Mouse (Mus musculus) limb, embryonic 12.5 days (tissue): ENCODE data around the gene Nod1. TPM values are rescaled to one million over a fixed set of nuclear protein-coding genes. Genes with fewer than 3 reads are reported as not detected.

Experiments
- ATAC-seq: fragments of 200-750 bp; cut with Nextera tagmentation; 2 replicates; pipeline ENCODE4 v1.8.0; 2017; ENCODE audit warnings: low read depth, moderate TSS enrichment; ENCODE audit not compliant: insufficient number of reproducible peaks, insufficient read depth, low FRiP score, low TSS enrichment
- H3K27ac ChIP-seq: fragments of 300-500 bp; sonication (generic); 2 replicates; pipeline ENCODE4 v1.5.1; 2016; ENCODE audit warnings: mild to moderate bottlenecking, moderate library complexity
- H3K27me3 ChIP-seq: fragments of 300-500 bp; sonication (generic); 2 replicates; pipeline ENCODE4 v1.6.1; 2016; ENCODE audit warnings: mild to moderate bottlenecking, moderate library complexity
- H3K36me3 ChIP-seq: fragments of 300-500 bp; sonication (generic); 2 replicates; pipeline ENCODE4 v1.6.1; 2016; ENCODE audit warnings: mild to moderate bottlenecking, moderate library complexity
- H3K4me1 ChIP-seq: fragments of 300-500 bp; sonication (generic); replicated peaks from 2 replicates; pipeline ENCODE4 v1.6.1; 2016
- H3K4me2 ChIP-seq: fragments of 300-500 bp; sonication (generic); 2 replicates; pipeline ENCODE4 v1.6.1; 2016; ENCODE audit warnings: mild to moderate bottlenecking, moderate library complexity
- H3K4me3 ChIP-seq: fragments of 300-500 bp; sonication (generic); replicated peaks from 2 replicates; pipeline ENCODE4 v1.5.1; 2016; ENCODE audit warnings: mild to moderate bottlenecking
- H3K9ac ChIP-seq: fragments of 300-500 bp; sonication (generic); replicated peaks from 2 replicates; pipeline ENCODE4 v1.6.1; 2016; ENCODE audit warnings: mild to moderate bottlenecking, moderate library complexity
- H3K9me3 ChIP-seq: fragments of 300-500 bp; sonication (generic); 2 replicates; pipeline ENCODE4 v1.6.1; 2016; ENCODE audit warnings: mild to moderate bottlenecking, moderate library complexity
- WGBS: fragments of 180-500 bp; shearing (Covaris S2); methylation state at CpG from one replicate; pipeline ENCODE4 v1.1.7; 2016; 5-methylcytosine and 5-hydroxymethylcytosine counted together
- polyA plus RNA-seq: library from polyadenylated mRNA; unstranded; fragments of >200 nt; fragmentation: Nextera tagmentation; extraction: Ambion mirVana; gene quantifications from 2 replicates; pipeline ENCODE4 v1.2.1, GENCODE M21; 2016

The Nod1 gene
- polyA plus RNA-seq, 1 experiment from 2014 or later = 3.8 TPM

- no peaks in the 10 kb centered on the region for H3K4me1 ChIP-seq
- H3K4me3 ChIP-seq = no peak overlapping the region
- no peak for ATAC-seq
- H3K9ac ChIP-seq = no peak overlapping the region
- H3K4me2 ChIP-seq = no peak overlapping the region
- no peaks in the 10 kb centered on the region for H3K36me3 ChIP-seq
- no peaks in the 10 kb centered on the region for H3K27me3 ChIP-seq
- WGBS = 91% methylated on average over 16 of the region's 16 CpGs
- no peaks in the 10 kb centered on the region for H3K9me3 ChIP-seq
- no peak overlapping the region for H3K27ac ChIP-seq
Observed at GRCm38 (mm10) chr6:54924538-54924937, 47.9 kb downstream of the Nod1 start.

- no peaks in the 10 kb centered on the region for H3K27me3 ChIP-seq
- no peak overlapping the region for H3K27ac ChIP-seq
- no peaks in the 10 kb centered on the region for H3K4me1 ChIP-seq
- no peaks in the 10 kb centered on the region for H3K9me3 ChIP-seq
- H3K4me3 ChIP-seq = no peak overlapping the region
- no peak overlapping the region for H3K4me2 ChIP-seq
- no peak for ATAC-seq
- H3K36me3 ChIP-seq = no peaks in the 10 kb centered on the region
- 93% methylated on average over 5 of the region's 5 CpGs for WGBS
- no peak overlapping the region for H3K9ac ChIP-seq
Observed at GRCm38 (mm10) chr6:54918521-54918920, 53.9 kb downstream of the Nod1 start.

- Histone ChIP-seq H3K4me1 (no peaks in the 10 kb centered on the region), H3K27me3 (no peaks in the 10 kb centered on the region), H3K9ac (no peak overlapping the region), H3K9me3 (no peaks in the 10 kb centered on the region), H3K4me3 (no peak overlapping the region), H3K4me2 (no peak overlapping the region), H3K27ac (no peak overlapping the region), H3K36me3 (no peaks in the 10 kb centered on the region)
- WGBS = 35% methylated on average over 4 of the region's 4 CpGs
- no peak for ATAC-seq
Observed at GRCm38 (mm10) chr6:54917523-54917922, 54.9 kb downstream of the Nod1 start.

DNA sequence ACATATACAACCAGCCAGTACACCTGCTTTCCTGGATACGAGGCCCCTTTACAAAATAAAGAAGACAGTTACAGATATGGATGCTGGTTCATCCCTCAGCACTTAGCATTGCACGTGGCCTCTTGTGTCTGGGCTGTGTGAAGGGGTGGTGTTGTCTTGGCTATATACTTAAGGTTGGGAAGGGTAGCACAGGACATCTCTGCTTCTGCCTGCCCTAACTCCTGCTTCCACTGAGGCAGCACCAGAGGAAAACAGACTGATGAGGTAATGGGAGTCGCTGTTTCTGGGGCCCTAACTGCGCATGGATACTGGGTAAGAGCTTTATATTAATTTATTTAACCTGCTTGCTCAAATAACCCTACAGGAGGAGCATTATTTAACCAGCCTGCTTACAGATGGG is 55.5 kb downstream of the Nod1 start:
- WGBS = 69% methylated on average over 4 of the region's 4 CpGs
- no peaks in the 10 kb centered on the region for H3K27me3 ChIP-seq
- H3K9me3 ChIP-seq = no peaks in the 10 kb centered on the region
- no peak overlapping the region for H3K9ac ChIP-seq
- H3K4me1 ChIP-seq = no peaks in the 10 kb centered on the region
- H3K4me2 ChIP-seq = no peak overlapping the region
- no peak overlapping the region for H3K4me3 ChIP-seq
- no peaks in the 10 kb centered on the region for H3K36me3 ChIP-seq
- no peak overlapping the region for H3K27ac ChIP-seq
- no peak for ATAC-seq

DNA sequence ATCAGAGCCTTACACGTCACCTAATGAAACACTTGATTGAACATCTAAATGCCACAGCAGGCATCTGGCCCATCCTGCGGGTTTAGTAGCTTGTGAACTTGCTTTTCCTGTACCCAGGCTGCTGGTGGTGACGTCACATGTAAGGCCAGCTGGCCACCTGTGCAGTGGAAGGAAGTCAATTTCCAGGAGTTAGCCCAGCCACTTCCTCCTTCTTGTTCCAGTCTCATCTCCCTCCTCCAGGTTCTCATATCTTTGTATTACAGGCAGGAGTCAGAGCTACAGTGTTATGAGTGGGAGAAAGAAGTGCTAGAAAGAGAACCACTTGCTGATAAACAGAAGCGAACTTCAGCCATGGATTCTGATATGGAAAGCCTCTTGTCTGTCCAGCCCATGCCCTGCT is 56.2 kb downstream of the Nod1 start:
- no peaks in the 10 kb centered on the region for H3K4me1 ChIP-seq
- no peaks in the 10 kb centered on the region for H3K9me3 ChIP-seq
- no peak overlapping the region for H3K9ac ChIP-seq
- H3K4me2 ChIP-seq = no peak overlapping the region
- H3K36me3 ChIP-seq = no peaks in the 10 kb centered on the region
- H3K27me3 ChIP-seq = no peaks in the 10 kb centered on the region
- H3K27ac ChIP-seq = no peak overlapping the region
- ATAC-seq = no peak
- 45% methylated on average over 4 of the region's 4 CpGs for WGBS
- H3K4me3 ChIP-seq = no peak overlapping the region

GRCm38 (mm10) chr6:54914977-54915376 is 57.4 kb downstream of the Nod1 start:
- H3K4me2 ChIP-seq = no peak overlapping the region
- WGBS = 92% methylated on average over 4 of the region's 4 CpGs
- H3K4me3 ChIP-seq = no peak overlapping the region
- no peak overlapping the region for H3K9ac ChIP-seq
- no peaks in the 10 kb centered on the region for H3K27me3 ChIP-seq
- H3K9me3 ChIP-seq = no peaks in the 10 kb centered on the region
- H3K4me1 ChIP-seq = no peaks in the 10 kb centered on the region
- no peaks in the 10 kb centered on the region for H3K36me3 ChIP-seq
- no peak overlapping the region for H3K27ac ChIP-seq
- no peak for ATAC-seq

DNA sequence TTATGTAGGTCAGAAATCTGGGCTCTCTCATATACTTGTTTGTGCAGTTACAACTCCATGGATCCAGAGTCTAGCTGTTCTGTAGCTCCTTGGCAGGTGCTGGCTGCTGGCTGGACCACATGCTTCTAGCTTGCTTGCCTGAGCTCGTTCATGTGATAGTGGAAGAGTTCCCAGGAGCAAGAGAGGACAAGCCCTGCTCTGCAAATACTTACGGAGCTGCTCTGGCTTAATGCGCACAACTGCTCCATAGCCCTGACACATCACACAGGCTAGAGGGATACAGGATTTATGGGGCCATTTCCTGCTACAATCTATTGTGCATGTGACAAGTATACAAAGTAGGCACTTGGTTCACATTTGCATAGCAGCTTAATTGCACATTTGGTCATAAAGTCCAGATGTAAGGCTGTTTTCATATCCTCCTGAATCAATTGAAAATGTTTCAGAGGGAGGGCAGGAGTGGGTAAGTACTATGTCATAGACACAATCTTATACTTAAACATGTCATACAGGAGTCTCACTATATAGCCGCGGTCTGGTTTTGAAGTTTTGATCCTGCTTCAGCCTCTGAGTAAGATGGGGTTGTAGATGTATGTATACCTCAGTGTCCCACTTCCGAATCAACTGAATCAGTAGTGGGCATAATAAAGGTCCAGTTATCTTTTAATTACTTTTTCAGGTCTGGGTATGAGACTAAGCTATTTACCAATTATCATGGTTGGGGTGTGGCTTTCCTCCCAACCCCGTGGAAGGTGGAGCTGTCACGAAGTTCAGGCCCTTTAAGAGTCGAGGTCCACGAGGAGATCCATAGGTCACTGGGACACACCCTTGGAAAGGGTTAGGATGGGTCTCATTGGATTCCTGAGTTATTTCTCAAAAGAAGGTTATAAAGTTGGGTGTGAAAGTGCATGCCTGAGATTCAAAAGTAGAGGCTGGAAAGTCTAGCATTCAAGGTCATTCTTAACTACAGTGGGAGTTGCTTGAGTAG is 66.1 kb downstream of the Nod1 start:
- 81% methylated on average over 10 of the region's 10 CpGs for WGBS
- no peak for ATAC-seq

GRCm38 (mm10) chr6:54902547-54902946 is 69.9 kb downstream of the Nod1 start:
- H3K27ac ChIP-seq = no peak overlapping the region
- no peak overlapping the region for H3K4me2 ChIP-seq
- no peaks in the 10 kb centered on the region for H3K27me3 ChIP-seq
- H3K9me3 ChIP-seq = no peaks in the 10 kb centered on the region
- WGBS = 92% methylated on average over 2 of the region's 2 CpGs
- no peaks in the 10 kb centered on the region for H3K36me3 ChIP-seq
- H3K4me1 ChIP-seq = no peaks in the 10 kb centered on the region
- ATAC-seq = no peak
- H3K4me3 ChIP-seq = no peak overlapping the region
- no peak overlapping the region for H3K9ac ChIP-seq

More for the DNA sequence above, 66.1 kb downstream of the Nod1 start:
- H3K9me3 ChIP-seq = no peaks in the 10 kb centered on the region
- H3K4me1 ChIP-seq = no peaks in the 10 kb centered on the region
- H3K27ac ChIP-seq = no peak overlapping the region
- H3K9ac ChIP-seq = no peak overlapping the region
- H3K4me3 ChIP-seq = no peak overlapping the region
- H3K4me2 ChIP-seq = no peak overlapping the region
- no peaks in the 10 kb centered on the region for H3K36me3 ChIP-seq
- no peaks in the 10 kb centered on the region for H3K27me3 ChIP-seq

DNA sequence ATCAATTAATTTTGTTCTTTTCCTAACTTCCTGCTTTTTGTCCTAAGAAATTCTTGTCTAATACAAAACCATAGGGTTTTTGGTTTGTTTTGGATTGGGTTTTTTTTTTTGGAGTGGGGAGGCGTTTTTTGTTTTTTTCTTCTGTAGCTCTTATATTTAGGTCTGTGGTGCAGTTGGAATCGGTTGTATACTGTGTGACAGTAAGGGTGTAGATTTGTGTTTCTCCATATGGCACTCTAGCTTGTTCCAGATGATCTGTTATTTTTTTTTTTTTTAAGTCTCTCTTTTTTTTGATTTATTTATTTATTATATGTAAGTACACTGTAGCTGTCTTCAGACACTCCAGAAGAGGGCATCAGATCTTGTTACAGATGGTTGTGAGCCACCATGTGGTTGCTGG is 72.2 kb downstream of the Nod1 start:
- no peak overlapping the region for H3K27ac ChIP-seq
- H3K9me3 ChIP-seq = no peaks in the 10 kb centered on the region
- H3K9ac ChIP-seq = no peak overlapping the region
- no peak overlapping the region for H3K4me3 ChIP-seq
- H3K27me3 ChIP-seq = no peaks in the 10 kb centered on the region
- H3K4me2 ChIP-seq = no peak overlapping the region
- no peak for ATAC-seq
- 94% methylated on average over 2 of the region's 2 CpGs for WGBS
- no peaks in the 10 kb centered on the region for H3K36me3 ChIP-seq
- no peaks in the 10 kb centered on the region for H3K4me1 ChIP-seq

GRCm38 (mm10) chr6:54891384-54891783 is 81.0 kb downstream of the Nod1 start:
- Histone ChIP-seq H3K36me3 (0 out of 2 replicates have a peak, but pooled peaks cover 2% of the 10 kb centered on the region), H3K27me3 (no peaks in the 10 kb centered on the region), H3K27ac (no peak overlapping the region), H3K4me1 (peaks cover 6% of the 10 kb centered on the region; the same call in 1 of the 2 replicates), H3K9me3 (no peaks in the 10 kb centered on the region), H3K4me3 (no peak overlapping the region), H3K9ac (no peak overlapping the region), H3K4me2 (no peak overlapping the region)
- 84% methylated on average over 3 of the region's 3 CpGs for WGBS
- no peak for ATAC-seq

- Histone ChIP-seq H3K27ac (no peak overlapping the region), H3K4me2 (no peak overlapping the region), H3K36me3 (0 out of 2 replicates have a peak, but pooled peaks cover 2% of the 10 kb centered on the region), H3K9me3 (no peaks in the 10 kb centered on the region), H3K9ac (no peak overlapping the region), H3K27me3 (no peaks in the 10 kb centered on the region), H3K4me1 (peaks cover 7% of the 10 kb centered on the region; the same call in 1 of the 2 replicates), H3K4me3 (no peak overlapping the region)
- 91% methylated on average over 9 of the region's 9 CpGs for WGBS
- ATAC-seq = no peak
Observed at GRCm38 (mm10) chr6:54890221-54890620, 82.2 kb downstream of the Nod1 start.
